Mouse (Mus musculus) forebrain, embryonic 10.5 days (tissue): ENCODE results near the gene Itk. TPM values are rescaled to one million over a fixed set of nuclear protein-coding genes. Genes with fewer than 3 reads are reported as not detected.

Experiments used
- DNase-seq: peaks from one replicate; pipeline ENCODE4 v3.0.0-alpha.2; 2017; ENCODE audit warnings: low spot score; ENCODE audit errors: extremely low spot score
- H3K27ac ChIP-seq: fragments of 300-500 bp; sonication (generic); 2 replicates; pipeline ENCODE4 v1.5.1; 2016; ENCODE audit warnings: mild to moderate bottlenecking
- H3K27me3 ChIP-seq: fragments of 300-500 bp; sonication (generic); 2 replicates; pipeline ENCODE4 v1.6.1; 2016; ENCODE audit warnings: mild to moderate bottlenecking; ENCODE audit not compliant: poor library complexity, severe bottlenecking
- H3K36me3 ChIP-seq: fragments of 300-500 bp; sonication (generic); replicated peaks from 2 replicates; pipeline ENCODE4 v1.6.1; 2016; ENCODE audit warnings: mild to moderate bottlenecking, moderate library complexity
- H3K4me1 ChIP-seq: fragments of 300-500 bp; sonication (generic); 2 replicates; pipeline ENCODE4 v1.6.1; 2016
- H3K4me3 ChIP-seq: fragments of 300-500 bp; sonication (generic); 2 replicates; pipeline ENCODE4 v1.5.1; 2016; ENCODE audit warnings: mild to moderate bottlenecking, moderate library complexity
- H3K9me3 ChIP-seq: fragments of 300-500 bp; sonication (generic); 2 replicates; pipeline ENCODE4 v1.6.1; 2016; ENCODE audit warnings: mild to moderate bottlenecking, moderate library complexity
- WGBS: fragments of 180-500 bp; shearing (Covaris S2); methylation state at CpG from one replicate; pipeline ENCODE4 v1.1.7; 2016; 5-methylcytosine and 5-hydroxymethylcytosine counted together
- polyA plus RNA-seq: library from polyadenylated mRNA; unstranded; fragments of >200 nt; fragmentation: Nextera tagmentation; extraction: Ambion mirVana; gene quantifications from 2 replicates; pipeline ENCODE4 v1.2.1, GENCODE M21; 2016

Itk gene
- polyA plus RNA-seq, 1 experiment from 2014 or later, result not detected

DNA sequence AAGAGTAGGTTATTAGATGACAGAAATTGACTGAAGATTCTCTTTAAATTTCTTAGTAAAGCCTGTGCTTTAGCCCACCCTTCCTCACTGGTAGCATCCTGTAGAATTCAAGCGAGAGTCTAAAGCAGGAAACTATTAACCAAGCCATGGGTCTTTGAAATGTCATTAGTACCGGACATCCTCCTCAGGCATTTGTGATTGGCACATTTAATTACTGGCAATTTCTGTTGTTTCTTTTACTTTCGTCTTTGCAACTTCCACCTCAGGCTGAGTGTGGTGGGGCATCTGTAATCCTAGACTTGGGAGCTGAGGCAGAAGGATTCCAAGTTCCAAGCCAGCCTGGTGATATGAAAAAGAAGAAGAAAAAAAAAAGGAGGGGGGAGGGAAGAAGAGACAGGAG is 23.0 kb downstream of the Itk start:
- Histone ChIP-seq H3K4me3 (no peak overlapping the region), H3K27me3 (no peaks in the 10 kb centered on the region), H3K27ac (no peak overlapping the region), H3K9me3 (no peaks in the 10 kb centered on the region), H3K4me1 (peaks cover 5% of the 10 kb centered on the region; the same call in 1 of the 2 replicates), H3K36me3 (no peaks in the 10 kb centered on the region)
- DNase-seq, result no peak
- WGBS, result 67% methylated on average over 3 of the region's 3 CpGs

GRCm38 (mm10) chr11:46365744-46366143 is 23.6 kb downstream of the Itk start:
- no peaks in the 10 kb centered on the region for H3K27me3 ChIP-seq
- H3K36me3 ChIP-seq, result no peaks in the 10 kb centered on the region
- H3K4me3 ChIP-seq, result no peak overlapping the region
- H3K9me3 ChIP-seq, result no peaks in the 10 kb centered on the region
- no peak overlapping the region for H3K27ac ChIP-seq
- DNase-seq, result no peak
- WGBS, result 88% methylated on average over 5 of the region's 5 CpGs
- peaks cover 8% of the 10 kb centered on the region; the same call in 1 of the 2 replicates for H3K4me1 ChIP-seq

DNA sequence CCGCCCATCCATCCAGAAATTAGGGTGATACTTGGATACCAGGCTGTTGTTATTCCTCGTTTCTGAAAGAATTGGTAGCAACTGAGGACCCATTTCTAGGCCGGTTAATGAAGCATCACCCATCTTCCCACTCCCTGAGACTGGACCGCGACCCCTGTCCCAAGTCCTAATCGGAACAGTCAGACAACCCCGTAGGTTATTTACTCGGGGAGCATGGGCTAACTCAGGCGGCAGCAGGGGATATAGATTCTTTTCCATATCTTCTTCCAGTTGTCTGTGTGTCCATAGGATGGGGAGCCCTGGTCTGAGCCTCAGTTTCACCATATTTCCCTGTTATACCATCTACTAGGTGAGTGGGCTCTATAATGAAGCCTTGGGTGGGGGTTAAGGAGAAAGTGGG is 25.5 kb downstream of the Itk start:
- DNase-seq, result no peak
- 93% methylated on average over 9 of the region's 9 CpGs for WGBS
- peaks cover 8% of the 10 kb centered on the region; the same call in 1 of the 2 replicates for H3K4me1 ChIP-seq

DNA sequence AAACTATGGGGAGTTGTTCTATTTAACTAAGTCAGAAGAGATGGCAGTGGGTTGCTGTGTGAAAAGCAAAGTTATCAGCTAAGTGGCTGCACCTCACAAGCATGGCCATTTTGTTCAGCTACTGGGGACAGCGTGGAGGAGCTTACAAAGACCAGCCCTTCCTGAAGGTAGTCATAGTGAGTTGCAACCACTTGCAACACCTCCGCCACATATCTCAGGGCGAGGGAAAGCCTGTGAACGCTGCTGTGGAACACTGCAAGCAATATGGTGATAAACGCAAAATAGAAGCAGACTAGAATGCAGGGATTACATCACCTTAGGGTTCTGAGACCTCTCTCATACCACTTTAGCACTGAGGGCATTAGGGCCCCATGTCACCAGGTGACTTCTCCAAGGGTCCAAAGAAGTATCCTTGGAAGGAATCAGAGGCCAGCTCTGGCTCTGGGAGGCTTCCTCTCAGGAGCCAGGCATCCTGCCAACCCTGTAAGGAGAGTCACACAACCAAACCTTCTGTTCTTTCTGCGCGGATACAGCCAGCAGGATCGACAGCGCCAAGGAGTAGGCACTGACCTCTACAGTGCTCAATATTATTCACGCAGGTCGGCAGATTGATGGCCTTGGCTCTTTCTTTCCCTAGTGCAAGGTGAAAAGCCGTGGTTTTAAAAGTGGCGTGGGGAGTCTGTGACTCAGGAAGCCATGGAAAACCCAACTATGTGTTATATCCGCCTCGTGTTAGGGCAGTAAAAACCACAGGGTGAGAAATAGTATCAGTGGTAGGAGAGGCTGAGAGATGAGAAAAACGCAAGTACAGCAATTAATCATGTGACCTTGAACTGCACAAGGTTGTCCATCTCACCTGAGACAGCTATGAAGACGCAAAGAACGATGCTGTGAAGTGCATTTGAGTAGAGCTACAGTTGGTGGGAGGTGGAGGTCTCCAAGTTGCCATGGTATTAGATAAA is 27.0 kb downstream of the Itk start:
- 92% methylated on average over 18 of the region's 18 CpGs for WGBS
- H3K4me3 ChIP-seq, result no peak overlapping the region

More for the DNA sequence above, 25.5 kb downstream of the Itk start:
- Histone ChIP-seq H3K4me3 (no peak overlapping the region), H3K9me3 (no peaks in the 10 kb centered on the region), H3K27me3 (no peaks in the 10 kb centered on the region), H3K27ac (no peak overlapping the region), H3K36me3 (no peaks in the 10 kb centered on the region)

DNA sequence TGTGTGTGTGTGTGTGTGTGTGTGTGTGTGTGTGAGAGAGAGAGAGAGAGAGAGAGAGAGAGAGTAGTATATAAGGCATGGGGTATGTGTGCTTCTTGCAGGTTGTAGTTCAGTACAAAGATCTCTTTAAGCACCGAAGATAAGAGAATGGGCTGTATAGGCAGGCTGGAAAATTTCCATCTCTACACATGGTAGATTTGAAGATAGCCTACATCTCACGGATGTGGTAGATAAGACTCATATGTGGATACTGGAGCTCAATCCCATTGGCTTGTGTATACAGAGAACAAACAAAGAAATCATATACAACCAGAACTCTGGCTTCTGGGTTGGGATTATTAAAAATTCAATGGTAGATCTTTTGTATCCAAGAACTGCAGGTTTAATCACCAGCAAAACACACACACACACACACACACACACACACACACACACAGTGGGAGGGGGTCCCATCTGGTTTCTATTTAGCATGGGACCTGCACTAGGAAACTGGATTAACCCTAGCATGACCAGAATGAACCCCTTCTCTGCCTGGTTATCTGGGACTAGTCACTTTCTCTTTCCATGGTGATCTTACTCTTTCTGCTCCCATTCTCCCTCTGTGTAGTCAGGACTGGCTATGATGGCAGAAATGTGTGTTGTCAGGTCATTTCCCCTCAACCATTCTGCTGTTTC is 28.2 kb downstream of the Itk start:
- no peaks in the 10 kb centered on the region for H3K27me3 ChIP-seq
- H3K9me3 ChIP-seq, result no peaks in the 10 kb centered on the region
- H3K4me3 ChIP-seq, result no peak overlapping the region
- no peaks in the 10 kb centered on the region for H3K36me3 ChIP-seq
- H3K4me1 ChIP-seq, result peaks cover 8% of the 10 kb centered on the region; the same call in 1 of the 2 replicates
- no peak overlapping the region for H3K27ac ChIP-seq
- WGBS, result 76% methylated on average over 2 of the region's 2 CpGs
- peak; percentile 22 for DNase-seq

More for the DNA sequence above, 27.0 kb downstream of the Itk start:
- no peak for DNase-seq
- Histone ChIP-seq H3K4me1 (peaks cover 8% of the 10 kb centered on the region; the same call in 1 of the 2 replicates), H3K27ac (no peak overlapping the region), H3K9me3 (no peaks in the 10 kb centered on the region), H3K27me3 (no peaks in the 10 kb centered on the region), H3K36me3 (no peaks in the 10 kb centered on the region)

- Histone ChIP-seq H3K27ac (no peak overlapping the region), H3K36me3 (no peaks in the 10 kb centered on the region), H3K4me1 (peaks cover 8% of the 10 kb centered on the region; the same call in 1 of the 2 replicates), H3K27me3 (no peaks in the 10 kb centered on the region), H3K9me3 (no peaks in the 10 kb centered on the region), H3K4me3 (no peak overlapping the region)
- no peak for DNase-seq
- WGBS, result 70% methylated on average over 1 of the region's 1 CpGs
Measured at GRCm38 (mm10) chr11:46358369-46358768, 30.9 kb downstream of the Itk start.

- no peak overlapping the region for H3K4me3 ChIP-seq
- no peaks in the 10 kb centered on the region for H3K36me3 ChIP-seq
- no peaks in the 10 kb centered on the region for H3K27me3 ChIP-seq
- no peak for DNase-seq
- H3K4me1 ChIP-seq, result 0 out of 2 replicates have a peak, but pooled peaks cover 4% of the 10 kb centered on the region
- no peaks in the 10 kb centered on the region for H3K9me3 ChIP-seq
- 63% methylated on average over 2 of the region's 2 CpGs for WGBS
- H3K27ac ChIP-seq, result no peak overlapping the region
Measured at GRCm38 (mm10) chr11:46349681-46350410, 39.5 kb downstream of the Itk start.

DNA sequence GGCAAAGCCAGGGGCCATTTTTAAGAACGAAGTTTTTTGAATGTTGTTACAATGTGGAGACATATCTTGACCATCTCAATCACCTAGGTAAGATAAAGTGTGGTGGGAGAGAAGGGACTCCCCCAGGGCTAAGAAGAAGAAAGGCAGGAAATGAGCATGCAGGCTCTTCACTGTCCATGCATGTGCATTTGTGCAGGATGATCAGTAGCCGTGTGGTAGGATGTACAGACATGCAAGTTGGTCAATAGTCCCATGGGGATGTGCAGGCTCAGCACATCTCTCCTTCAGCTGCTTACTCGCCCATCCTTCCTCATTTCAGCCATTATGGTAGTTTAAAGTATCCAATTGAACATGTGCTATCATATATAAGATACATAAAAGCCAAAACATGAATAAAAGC is 40.9 kb downstream of the Itk start:
- H3K27me3 ChIP-seq, result no peaks in the 10 kb centered on the region
- no peaks in the 10 kb centered on the region for H3K9me3 ChIP-seq
- DNase-seq, result no peak
- H3K4me3 ChIP-seq, result no peak overlapping the region
- WGBS, result 76% methylated on average over 3 of the region's 3 CpGs
- 0 out of 2 replicates have a peak, but pooled peaks cover 4% of the 10 kb centered on the region for H3K4me1 ChIP-seq
- H3K36me3 ChIP-seq, result no peaks in the 10 kb centered on the region
- H3K27ac ChIP-seq, result no peak overlapping the region

GRCm38 (mm10) chr11:46347756-46348155 is 41.6 kb downstream of the Itk start:
- Histone ChIP-seq H3K4me3 (no peak overlapping the region), H3K27ac (peak overlapping the region; percentile 40; the same call in 1 of the 2 replicates), H3K9me3 (no peaks in the 10 kb centered on the region), H3K27me3 (no peaks in the 10 kb centered on the region), H3K4me1 (0 out of 2 replicates have a peak, but pooled peaks cover 4% of the 10 kb centered on the region), H3K36me3 (no peaks in the 10 kb centered on the region)
- 97% methylated on average over 5 of the region's 5 CpGs for WGBS
- DNase-seq, result no peak

DNA sequence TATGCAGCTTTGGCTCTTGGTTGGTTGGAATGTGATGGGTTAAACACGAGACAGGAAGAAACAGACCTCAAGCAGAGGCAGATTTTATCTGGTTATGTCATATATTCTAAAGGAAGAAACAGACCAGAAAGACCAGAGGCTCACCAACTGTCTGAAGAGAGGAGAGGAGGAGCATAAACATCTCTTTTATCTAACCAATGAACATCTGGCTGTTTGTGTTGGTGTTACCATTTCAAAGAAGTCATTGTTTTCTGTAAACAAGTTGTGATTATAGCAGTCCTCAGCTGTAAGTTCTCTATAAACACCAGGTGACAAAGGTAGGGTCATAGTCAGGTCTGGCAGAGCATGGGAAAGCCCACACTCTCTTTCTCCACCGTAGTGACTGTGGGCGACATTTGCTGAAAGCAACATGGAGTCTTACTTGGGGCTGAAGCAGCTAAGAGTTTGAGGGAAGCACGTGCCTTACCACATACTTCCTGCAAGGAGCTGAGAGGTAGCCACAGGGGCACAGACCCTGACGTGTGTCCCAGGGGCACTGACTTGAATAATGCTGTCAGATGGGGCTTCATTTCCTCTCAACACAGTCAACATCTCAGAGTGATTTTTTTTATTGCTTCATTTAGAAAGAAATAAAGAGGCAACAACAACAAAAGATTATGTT is 45.3 kb downstream of the Itk start:
- no peak overlapping the region for H3K27ac ChIP-seq
- no peak overlapping the region for H3K4me3 ChIP-seq
- DNase-seq, result no peak
- no peaks in the 10 kb centered on the region for H3K9me3 ChIP-seq
- no peaks in the 10 kb centered on the region for H3K27me3 ChIP-seq
- 0 out of 2 replicates have a peak, but pooled peaks cover 2% of the 10 kb centered on the region for H3K4me1 ChIP-seq
- WGBS, result 69% methylated on average over 5 of the region's 5 CpGs
- H3K36me3 ChIP-seq, result no peaks in the 10 kb centered on the region

DNA sequence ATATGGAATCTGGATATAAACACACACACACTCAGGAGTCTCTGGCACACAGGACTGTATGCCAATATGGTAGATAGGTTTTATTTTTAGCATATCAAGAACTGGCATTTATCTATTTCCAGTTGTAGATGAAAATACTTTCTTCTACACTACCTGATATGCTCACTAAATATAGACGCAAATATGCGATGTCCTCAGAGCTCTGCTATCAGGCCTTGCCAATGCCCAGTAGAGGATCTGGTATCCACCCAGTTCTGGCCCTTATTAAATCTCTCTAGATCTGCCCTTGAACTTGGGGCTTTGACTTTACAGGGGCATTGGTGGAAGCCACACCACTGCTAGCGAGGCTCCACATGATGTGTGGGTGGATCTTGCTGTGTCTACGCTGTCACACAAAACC is 47.4 kb downstream of the Itk start:
- WGBS, result 95% methylated on average over 4 of the region's 4 CpGs
- no peaks in the 10 kb centered on the region for H3K9me3 ChIP-seq
- H3K4me1 ChIP-seq, result no peaks in the 10 kb centered on the region
- no peaks in the 10 kb centered on the region for H3K27me3 ChIP-seq
- H3K4me3 ChIP-seq, result no peak overlapping the region
- no peak overlapping the region for H3K27ac ChIP-seq
- H3K36me3 ChIP-seq, result no peaks in the 10 kb centered on the region
- DNase-seq, result no peak

- no peaks in the 10 kb centered on the region for H3K9me3 ChIP-seq
- H3K36me3 ChIP-seq, result no peaks in the 10 kb centered on the region
- H3K27ac ChIP-seq, result no peak overlapping the region
- WGBS, result 86% methylated on average over 5 of the region's 5 CpGs
- H3K4me3 ChIP-seq, result no peak overlapping the region
- no peaks in the 10 kb centered on the region for H3K4me1 ChIP-seq
- no peaks in the 10 kb centered on the region for H3K27me3 ChIP-seq
- DNase-seq, result no peak
Measured at GRCm38 (mm10) chr11:46336020-46336419, 53.3 kb downstream of the Itk start.
